Mouse (Mus musculus) thymus, adult 2 months (tissue): ENCODE results near the gene Serbp1. TPM values are rescaled to one million over a fixed set of nuclear protein-coding genes. Genes with fewer than 3 reads are reported as not detected.

Source experiments
- DNase-seq: peaks from one replicate; pipeline ENCODE4 v3.0.0; 2021
- H3K27ac ChIP-seq: fragments of 200-500 bp; 2 replicates; pipeline ENCODE4 v1.5.1; 2012; ENCODE audit warnings: low read length, control low read depth; ENCODE audit not compliant: control insufficient read depth, insufficient read depth
- H3K27me3 ChIP-seq: fragments of 200-500 bp; 2 replicates; pipeline ENCODE4 v1.6.1; 2012; ENCODE audit warnings: mild to moderate bottlenecking, low read length, moderate library complexity, mixed read lengths; ENCODE audit not compliant: control insufficient read depth, insufficient read depth
- H3K36me3 ChIP-seq: fragments of 200-500 bp; 2 replicates; pipeline ENCODE4 v1.6.1; 2012; ENCODE audit warnings: mild to moderate bottlenecking, low read length, moderate library complexity; ENCODE audit not compliant: control insufficient read depth, insufficient read depth
- H3K4me1 ChIP-seq: fragments of 200-500 bp; replicated peaks from 2 replicates; pipeline ENCODE4 v1.6.1; 2012; ENCODE audit warnings: low read length; ENCODE audit not compliant: control insufficient read depth, insufficient read depth
- H3K4me3 ChIP-seq: fragments of 200-500 bp; 2 replicates; pipeline ENCODE4 v1.5.1; 2012; ENCODE audit warnings: mild to moderate bottlenecking, low read length, control low read depth, moderate library complexity; ENCODE audit not compliant: control insufficient read depth, insufficient read depth
- CTCF ChIP-seq: fragments of 200-500 bp; IDR thresholded peaks from 2 replicates; pipeline ENCODE4 v1.5.1; 2012; ENCODE audit warnings: mild to moderate bottlenecking, control low read depth, low read length, moderate library complexity, borderline replicate concordance; ENCODE audit not compliant: control insufficient read depth, poor library complexity, insufficient read depth; ENCODE audit errors: extremely low read depth
- POLR2A ChIP-seq: fragments of 200-500 bp; IDR thresholded peaks from 2 replicates; pipeline ENCODE4 v1.6.1; 2012; ENCODE audit warnings: mild to moderate bottlenecking, low read length, control low read depth, moderate library complexity; ENCODE audit not compliant: control insufficient read depth, poor library complexity, insufficient read depth; ENCODE audit errors: extremely low read depth
- WGBS: fragments of 180-500 bp; shearing (Covaris S2); methylation state at CpG from one replicate; pipeline ENCODE4 v1.1.7; 2018; 5-methylcytosine and 5-hydroxymethylcytosine counted together
- polyA plus RNA-seq: library from polyadenylated mRNA; depleted of rRNA; stranded (reverse); fragments of >200 nt; gene quantifications from 2 replicates; pipeline ENCODE4 v1.2.3, GENCODE M21; 2012

Gene Serbp1
- polyA plus RNA-seq, 1 experiment, result 95.1 TPM

DNA sequence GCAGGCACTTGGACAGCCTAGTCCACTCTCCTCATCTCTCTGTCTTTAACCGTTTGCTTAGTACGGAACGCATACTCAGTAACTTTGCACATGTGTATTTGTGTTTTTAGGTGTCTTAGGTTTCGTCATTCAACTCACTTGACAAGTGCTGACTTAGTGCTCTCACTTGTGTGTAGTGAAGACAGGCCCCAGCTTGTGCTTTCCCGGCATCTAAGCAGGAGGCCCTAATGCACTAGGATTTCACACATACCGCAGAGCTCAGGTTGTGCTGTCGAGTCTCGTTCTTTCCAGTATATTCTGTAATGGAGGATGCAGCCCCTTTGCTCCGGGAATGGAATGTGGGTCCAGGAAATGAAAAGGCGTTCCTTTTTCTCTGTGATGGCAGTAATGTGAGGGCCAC is 65.2 kb downstream of the Serbp1 start:
- Histone ChIP-seq H3K27ac (peak overlapping the region; percentile 60), H3K36me3 (no peaks in the 10 kb centered on the region), H3K4me1 (peaks cover 17% of the 10 kb centered on the region), H3K4me3 (no peak overlapping the region), H3K27me3 (no peaks in the 10 kb centered on the region)
- no peak for DNase-seq
- 94% methylated on average over 10 of the region's 10 CpGs for WGBS
- TF ChIP-seq POLR2A (no peak), CTCF (no peak)

DNA sequence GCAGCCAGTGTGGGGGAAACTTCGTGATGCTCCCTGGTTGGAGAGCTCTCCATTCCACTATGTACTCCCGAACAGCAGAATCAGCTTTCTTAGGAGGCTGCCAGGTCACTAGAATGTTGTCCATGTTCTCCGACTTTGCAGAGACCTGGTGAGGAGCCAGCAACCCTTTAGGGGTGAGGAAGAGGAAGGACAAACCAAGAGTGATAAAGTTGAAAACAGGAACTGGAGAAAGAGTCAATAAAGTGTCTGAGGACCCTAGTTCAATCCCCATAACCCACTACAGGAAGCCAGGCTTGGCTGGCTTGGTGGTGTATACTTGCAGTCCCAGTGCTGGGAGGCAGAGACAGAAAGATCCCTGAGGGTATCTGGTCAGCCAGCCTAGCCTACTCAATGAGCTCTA is 71.0 kb downstream of the Serbp1 start:
- no peak overlapping the region for H3K27ac ChIP-seq
- TF ChIP-seq CTCF (no peak), POLR2A (no peak)
- no peaks in the 10 kb centered on the region for H3K36me3 ChIP-seq
- peaks cover 5% of the 10 kb centered on the region; the same call in 1 of the 2 replicates for H3K4me1 ChIP-seq
- no peak overlapping the region for H3K4me3 ChIP-seq
- H3K27me3 ChIP-seq, result no peaks in the 10 kb centered on the region
- WGBS, result 95% methylated on average over 3 of the region's 3 CpGs
- no peak for DNase-seq

DNA sequence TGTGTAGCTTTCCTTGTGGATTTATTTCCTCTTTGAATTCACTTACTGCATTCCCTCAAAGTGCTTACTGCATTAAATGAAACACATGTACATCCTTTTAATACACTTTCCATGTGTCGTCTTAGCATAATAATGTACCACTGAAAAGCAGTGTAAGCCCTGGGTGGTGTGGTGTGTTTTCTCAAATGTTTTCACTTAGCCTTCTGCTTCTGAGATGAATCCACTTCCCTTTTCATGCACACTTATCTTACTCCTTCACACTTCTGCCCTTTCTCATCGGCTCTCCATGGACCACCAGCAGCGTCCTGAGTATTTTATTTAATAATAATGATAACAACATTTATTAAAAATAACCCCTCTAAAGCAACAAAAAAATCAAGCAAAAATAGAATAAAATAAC is 71.8 kb downstream of the Serbp1 start:
- no peak for TF ChIP-seq POLR2A
- no peak for TF ChIP-seq CTCF
- Histone ChIP-seq H3K36me3 (no peaks in the 10 kb centered on the region; the same call in 1 of the 2 replicates), H3K27me3 (no peaks in the 10 kb centered on the region), H3K4me1 (no peaks in the 10 kb centered on the region), H3K27ac (no peak overlapping the region), H3K4me3 (no peak overlapping the region)
- 88% methylated on average over 3 of the region's 3 CpGs for whole genome bisulfite sequencing
- DNase-seq, result no peak

DNA sequence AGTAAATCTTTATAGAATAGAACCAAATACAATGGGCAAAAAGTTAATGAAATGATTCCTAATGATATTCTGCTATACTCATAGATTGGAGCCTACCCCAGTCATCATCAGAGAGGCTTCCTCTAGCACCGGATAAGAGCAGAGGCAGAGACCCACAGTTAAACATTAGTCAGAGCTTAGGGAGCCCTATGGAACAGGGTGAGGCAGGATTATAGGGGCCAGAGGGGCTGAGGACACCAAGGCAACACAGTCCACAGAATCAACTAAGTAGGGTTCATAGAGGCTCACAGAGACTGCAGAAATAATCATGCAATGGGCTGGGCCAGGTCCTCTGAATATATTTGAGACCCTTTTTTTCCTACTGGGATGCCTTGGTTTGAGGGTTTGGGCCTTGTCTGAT is 76.7 kb downstream of the Serbp1 start:
- TF ChIP-seq POLR2A (no peak), CTCF (no peak)
- no peak overlapping the region for H3K27ac ChIP-seq
- H3K4me1 ChIP-seq, result peaks cover 3% of the 10 kb centered on the region
- DNase-seq, result no peak
- H3K27me3 ChIP-seq, result no peaks in the 10 kb centered on the region
- no peak overlapping the region for H3K4me3 ChIP-seq
- 98% methylated on average over 1 of the region's 1 CpGs for WGBS
- H3K36me3 ChIP-seq, result no peaks in the 10 kb centered on the region; the same call in 1 of the 2 replicates

DNA sequence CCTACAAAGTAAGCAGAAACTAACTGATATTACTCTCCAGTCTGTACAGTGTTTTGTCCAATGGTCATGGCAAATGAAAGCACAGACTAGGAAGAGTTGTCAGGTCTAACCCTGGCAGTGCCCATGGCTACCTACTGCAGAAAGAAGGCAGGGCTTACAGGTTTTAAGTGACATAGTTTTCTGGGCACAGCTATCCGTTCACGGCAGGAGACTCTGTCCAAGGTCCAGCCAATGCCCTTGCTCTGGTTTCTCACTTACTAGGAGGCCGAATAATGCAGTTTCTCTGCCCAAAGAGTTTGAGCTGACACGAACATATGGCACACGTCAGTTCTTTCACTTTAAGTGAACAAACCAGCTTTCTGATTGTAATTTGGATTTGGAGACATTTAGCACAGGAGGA is 79.1 kb downstream of the Serbp1 start:
- H3K36me3 ChIP-seq, result no peaks in the 10 kb centered on the region; the same call in 1 of the 2 replicates
- DNase-seq, result no peak
- peaks cover 3% of the 10 kb centered on the region for H3K4me1 ChIP-seq
- no peak overlapping the region for H3K4me3 ChIP-seq
- no peak overlapping the region for H3K27ac ChIP-seq
- no peak for TF ChIP-seq POLR2A
- no peak for TF ChIP-seq CTCF
- no peaks in the 10 kb centered on the region for H3K27me3 ChIP-seq
- 94% methylated on average over 5 of the region's 5 CpGs for WGBS

DNA sequence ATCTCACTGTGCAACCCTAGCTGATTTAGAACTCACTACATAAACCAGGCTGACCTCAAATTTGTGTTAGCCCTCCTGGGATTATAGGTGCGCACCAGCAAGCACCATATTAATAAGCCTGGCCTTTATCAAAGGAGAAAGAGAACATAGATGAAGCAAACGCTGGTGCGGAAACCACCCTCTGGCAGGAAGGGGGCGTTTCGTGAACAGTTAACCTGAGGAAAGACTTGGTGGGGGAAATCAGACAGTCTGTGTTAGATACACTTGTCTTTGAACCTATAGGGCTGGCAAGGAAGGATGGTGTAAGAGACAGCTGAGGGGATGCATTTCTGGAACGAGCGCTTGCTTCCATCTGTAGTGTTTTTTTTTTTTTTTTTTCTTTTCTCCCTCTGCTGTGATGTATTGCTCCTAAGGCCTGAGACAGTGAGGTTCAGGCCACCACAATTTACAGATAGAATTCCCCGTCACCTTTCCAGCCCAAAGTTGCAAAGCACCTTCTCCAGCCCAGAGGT is 79.9 kb downstream of the Serbp1 start:
- peak; percentile 66 for DNase-seq
- no peak for TF ChIP-seq CTCF
- no peak for TF ChIP-seq POLR2A
- H3K4me3 ChIP-seq, result no peak overlapping the region
- peaks cover 3% of the 10 kb centered on the region for H3K4me1 ChIP-seq
- no peaks in the 10 kb centered on the region for H3K27me3 ChIP-seq
- WGBS, result 27% methylated on average over 8 of the region's 8 CpGs
- H3K27ac ChIP-seq, result no peak overlapping the region
- H3K36me3 ChIP-seq, result no peaks in the 10 kb centered on the region; the same call in 1 of the 2 replicates

DNA sequence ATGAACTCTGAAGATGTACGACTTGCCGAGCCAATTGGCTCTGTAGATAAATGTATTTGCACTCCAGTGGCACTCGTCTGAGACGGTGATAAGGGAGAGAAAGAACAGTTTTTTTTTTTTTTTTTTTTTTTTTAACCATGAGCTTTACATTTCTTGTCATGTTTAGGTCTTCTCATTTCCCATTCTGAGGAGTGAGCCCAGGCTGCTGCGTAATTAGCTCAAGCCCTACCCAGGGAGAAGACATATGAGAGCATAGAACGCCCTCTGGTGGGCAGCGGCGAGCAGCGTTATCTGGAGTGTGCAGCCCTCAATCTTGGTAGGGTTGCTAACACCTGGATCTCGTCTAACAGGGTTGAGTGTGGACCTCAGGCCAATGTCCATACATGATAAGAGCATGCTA is 80.5 kb downstream of the Serbp1 start:
- WGBS, result 56% methylated on average over 10 of the region's 10 CpGs
- no peak for TF ChIP-seq POLR2A
- peak; percentile 73; the same call in 1 of the 2 replicates for TF ChIP-seq CTCF
- H3K36me3 ChIP-seq, result no peaks in the 10 kb centered on the region; the same call in 1 of the 2 replicates

More for the DNA sequence above, 80.5 kb downstream of the Serbp1 start:
- Histone ChIP-seq H3K27ac (no peak overlapping the region), H3K4me3 (no peak overlapping the region), H3K4me1 (peaks cover 3% of the 10 kb centered on the region), H3K27me3 (no peaks in the 10 kb centered on the region)
- DNase-seq, result peak; percentile 70
